ENCODE assay signal across 30 mouse cellular contexts in genomic region chr2:102500001-102500689, GRCm38 (mm10). TPM values are rescaled to one million over a fixed set of nuclear protein-coding genes. Genes with fewer than 3 reads are reported as not detected.
DNase-seq lines count a peak whose midpoint lies in the region; ATAC-seq lines count a peak whose summit lies in the region.
"Had no signal": no experiment of that assay in that cellular context is flagged by ENCODE, and none has a peak within 500 bp of the region (broad histone marks: within the 10 kb centered on the region; RNA-seq: fewer than 3 reads in every experiment).

No protein-coding gene starts in this region.

- 16% methylated on average over 4 of the region's 4 CpGs for WGBS in embryonic facial prominence, embryonic 11.5 days

- no peaks in the 10 kb centered on the region for H3K9me3 ChIP-seq in embryonic facial prominence, embryonic 11.5 days (replicated peaks; ENCODE audit: control insufficient read depth, low read length)
- H3K9me3 ChIP-seq: embryonic facial prominence, embryonic 13.5 days; forebrain, embryonic 10.5 days; forebrain, embryonic 15.5 days; heart, embryonic 13.5 days; intestine, embryonic 15.5 days; midbrain, embryonic 10.5 days; midbrain, embryonic 15.5 days had no signal

- no peak overlapping the region for H3K4me3 ChIP-seq in embryonic facial prominence, embryonic 11.5 days (ENCODE audit: low read depth, low read length)
- H3K4me3 ChIP-seq: embryonic facial prominence, embryonic 13.5 days; forebrain, embryonic 10.5 days; forebrain, embryonic 15.5 days; gastrocnemius, adult 2 months; heart, embryonic 13.5 days; intestine, embryonic 15.5 days; layer of hippocampus, adult 2 months; midbrain, embryonic 10.5 days; midbrain, embryonic 15.5 days had no signal

- DNase-seq in adrenal gland, postnatal 36 days, result peak; percentile 7 to 11
- DNase-seq in adrenal gland, postnatal 25 days, result no peak
- peak; percentile 2 to 6 for DNase-seq in spleen, postnatal 36 days (ENCODE audit: low spot score in 2 of 2)
- no peak for DNase-seq in spleen, postnatal 4 days (ENCODE audit: low spot score in 2 of 2)
- peak; percentile 29 for DNase-seq in embryo, embryonic 10 days (ENCODE audit: low spot score)
- DNase-seq in embryonic facial prominence, embryonic 11.5 days (ENCODE audit: low spot score), result peak; percentile 18
- no peak for DNase-seq in cerebellum, postnatal 4 days (ENCODE audit: low spot score in 2 of 2)
- no peak for DNase-seq in gastrocnemius, postnatal 25 days
- DNase-seq: adrenal gland, postnatal 14 days; cerebellum, adult 18-20 months; cerebellum, postnatal 36 days; gastrocnemius, adult 2 months; heart, postnatal 10 days; kidney, adult 2 months; kidney, postnatal 36 days; lung, embryonic 14.5 days; spleen, adult 18-20 months; thymus, postnatal 14 days had no signal

- ATAC-seq in embryonic facial prominence, embryonic 11.5 days (replicated peaks; ENCODE audit: insufficient number of reproducible peaks, low FRiP score, low TSS enrichment, low read depth), result no peak
- ATAC-seq: forebrain, embryonic 15.5 days; hindbrain, postnatal 0 days; intestine, embryonic 15.5 days; midbrain, embryonic 15.5 days had no signal

- no peak overlapping the region for H3K4me2 ChIP-seq in embryonic facial prominence, embryonic 11.5 days (ENCODE audit: low read depth, low read length)
- H3K4me2 ChIP-seq: embryonic facial prominence, embryonic 13.5 days; forebrain, embryonic 15.5 days; heart, embryonic 13.5 days; intestine, embryonic 15.5 days; lung, embryonic 14.5 days; midbrain, embryonic 15.5 days had no signal

- H3K4me1 ChIP-seq in embryonic facial prominence, embryonic 11.5 days (ENCODE audit: control insufficient read depth, insufficient read depth, low read length), result no peaks in the 10 kb centered on the region
- H3K4me1 ChIP-seq: forebrain, embryonic 15.5 days; heart, embryonic 13.5 days; intestine, embryonic 15.5 days; midbrain, embryonic 10.5 days; midbrain, embryonic 15.5 days had no signal

- no peaks in the 10 kb centered on the region for H3K36me3 ChIP-seq in embryonic facial prominence, embryonic 11.5 days (replicated peaks; ENCODE audit: control insufficient read depth, insufficient read depth, low read depth, low read length)
- H3K36me3 ChIP-seq: embryonic facial prominence, embryonic 13.5 days; forebrain, embryonic 10.5 days; forebrain, embryonic 15.5 days; heart, embryonic 13.5 days; intestine, embryonic 15.5 days; midbrain, embryonic 10.5 days; midbrain, embryonic 15.5 days had no signal

- no peak overlapping the region for H3K9ac ChIP-seq in embryonic facial prominence, embryonic 11.5 days (replicated peaks; ENCODE audit: low read length)
- H3K9ac ChIP-seq: embryonic facial prominence, embryonic 13.5 days; forebrain, embryonic 15.5 days; heart, embryonic 13.5 days; intestine, embryonic 15.5 days; liver, embryonic 14.5 days; lung, embryonic 14.5 days; midbrain, embryonic 15.5 days had no signal

- no peak overlapping the region for H3K27ac ChIP-seq in embryonic facial prominence, embryonic 11.5 days (replicated peaks; ENCODE audit: low read depth, low read length)
- H3K27ac ChIP-seq: embryonic facial prominence, embryonic 13.5 days; forebrain, embryonic 10.5 days; forebrain, embryonic 15.5 days; gastrocnemius, adult 2 months; heart, embryonic 13.5 days; hindbrain, postnatal 0 days; intestine, embryonic 15.5 days; layer of hippocampus, adult 2 months; liver, embryonic 14.5 days; midbrain, embryonic 10.5 days; midbrain, embryonic 15.5 days had no signal

- no peaks in the 10 kb centered on the region for H3K27me3 ChIP-seq in embryonic facial prominence, embryonic 11.5 days (ENCODE audit: control insufficient read depth, insufficient read depth, low read length)
- H3K27me3 ChIP-seq: embryonic facial prominence, embryonic 13.5 days; forebrain, embryonic 15.5 days; heart, embryonic 13.5 days; intestine, embryonic 15.5 days; midbrain, embryonic 15.5 days had no signal

RNA-seq across cellular contexts. Expression of gene Fjx1, which starts 47.8 kb away (rescaled TPM):
- total RNA-seq in adrenal gland, postnatal 36 days (2021), result 1 to 10 TPM in 1 of 2 experiments, under 1 TPM in 1; 0.46 to 1.2 TPM
- total RNA-seq in adrenal gland, postnatal 25 days (2021), result 0.52 and 0.86 TPM in 2 replicates
- 12.2 and 13.3 TPM in 2 replicates for polyA plus RNA-seq in embryonic facial prominence, embryonic 11.5 days (2014; fragmentation: Nextera tagmentation; extraction: Ambion mirVana)
- total RNA-seq in gastrocnemius, postnatal 25 days (2021), result 1 to 10 TPM in 1 of 2 experiments, under 1 TPM in 1; 0.77 to 1.0 TPM
- total RNA-seq: neutrophil, adult 5-6 weeks had no signal

RNA-seq across cellular contexts. Expression of gene Pamr1, which starts 49.7 kb away (rescaled TPM):
- total RNA-seq in adrenal gland, postnatal 36 days (2021), result 1 to 10 TPM; 2.0 to 2.3 TPM
- total RNA-seq in adrenal gland, postnatal 25 days (2021), result 0.86 and 1.4 TPM in 2 replicates
- 1.6 and 3.0 TPM in 2 replicates for polyA plus RNA-seq in embryonic facial prominence, embryonic 11.5 days (2014; fragmentation: Nextera tagmentation; extraction: Ambion mirVana)
- total RNA-seq in gastrocnemius, postnatal 25 days (2021), result 1 to 10 TPM; 4.7 to 6.9 TPM
- total RNA-seq: megakaryocyte progenitor cell, adult 5-6 weeks had no signal

Comparison
In these comparisons a context has a peak if more than half of its experiments do, and no peak if none do; other contexts are left out.
1. DNase-seq: peak in adrenal gland, postnatal 36 days (2 of 2), spleen, postnatal 36 days (2 of 2), embryo, embryonic 10 days (single experiment) and embryonic facial prominence, embryonic 11.5 days (single experiment); none in adrenal gland, postnatal 25 days (single experiment), spleen, postnatal 4 days (0 of 2), cerebellum, postnatal 4 days (0 of 2) and gastrocnemius, postnatal 25 days (single experiment).